Mouse (Mus musculus) v-Abl transformed pro-B cells (cell line): Measurements from ENCODE around the gene Isg20l2.
"Not testable (repeated sequence)": the region's sequence is repeated elsewhere in the genome, so short reads cannot be mapped to it uniquely, and the experiment has no call there.

Source experiments
- in situ Hi-C, 2 experiments: fragments of 400-800 bp; cut with MboI; formaldehyde crosslinking; loops; one replicate each; pipeline ENCODE4 v1.15.1; 2025; ENCODE audit not compliant: unreplicated experiment in 2 of 2

The Isg20l2 gene

GRCm38 (mm10) chr3:87930078-87930795 lies at the start of gene Isg20l2, which contains the start of gene Rrnad1:
Gene Isg20l2 (plus strand): TSS chr3:87930314.
Gene Rrnad1 (minus strand): TSS chr3:87930717.
- in situ Hi-C loops, result loop anchor here (5.0 to 10.0 kb wide), 3 partner anchors 37 to 55 kb away; partner anchors contain the start of gene Prcc (in 1 of the 2)

- in situ Hi-C loops, result no loop called here
These were observed 45.8 kb upstream of the Isg20l2 start for GRCm38 (mm10) chr3:87884291-87884690.

- in situ Hi-C loops, result loop anchor here (5.0 kb wide), 2 partner anchors 38 to 48 kb away; partner anchors contain the start of genes Isg20l2 (in 1 of the 2) and Rrnad1 (in 1 of the 2)
These were observed 45.3 kb upstream of the Isg20l2 start for GRCm38 (mm10) chr3:87884708-87885251.

- in situ Hi-C loops, result loop anchor here (5.0 kb wide), 2 partner anchors 37 to 47 kb away; partner anchors contain the start of genes Isg20l2 (in 1 of the 2) and Rrnad1 (in 1 of the 2)
These were observed 44.7 kb upstream of the Isg20l2 start, which contains the start of gene Prcc for GRCm38 (mm10) chr3:87885281-87886003. Gene Prcc (minus strand): TSS chr3:87885608.

GRCm38 (mm10) chr3:87886004-87886365 lies 44.1 kb upstream of the Isg20l2 start:
- in situ Hi-C loops, result loop anchor here (5.0 kb wide), 2 partner anchors 36 to 46 kb away; partner anchors contain the start of genes Isg20l2 (in 1 of the 2) and Rrnad1 (in 1 of the 2)

- in situ Hi-C loops, result loop anchor here (5.0 kb wide), 2 partner anchors 36 to 46 kb away; partner anchors contain the start of genes Isg20l2 (in 1 of the 2) and Rrnad1 (in 1 of the 2)
These were observed 43.7 kb upstream of the Isg20l2 start for GRCm38 (mm10) chr3:87886416-87886815.

- in situ Hi-C loops, result loop anchor here (5.0 kb wide), 2 partner anchors 35 to 45 kb away; partner anchors contain the start of genes Isg20l2 (in 1 of the 2) and Rrnad1 (in 1 of the 2)
These were observed 42.7 kb upstream of the Isg20l2 start for GRCm38 (mm10) chr3:87887400-87887799.

- in situ Hi-C loops, result no loop called here
These were observed 38.6 kb upstream of the Isg20l2 start for GRCm38 (mm10) chr3:87891481-87891880.

- in situ Hi-C loops, result no loop called here
These were observed 36.7 kb upstream of the Isg20l2 start for GRCm38 (mm10) chr3:87893367-87893905.

- in situ Hi-C loops, result no loop called here
These were observed 30.8 kb upstream of the Isg20l2 start for GRCm38 (mm10) chr3:87899266-87899665.

- in situ Hi-C loops, result no loop called here
These were observed 30.3 kb upstream of the Isg20l2 start for GRCm38 (mm10) chr3:87899776-87900175.

- in situ Hi-C loops, result no loop called here
These were observed 29.0 kb upstream of the Isg20l2 start for GRCm38 (mm10) chr3:87901036-87901624.

GRCm38 (mm10) chr3:87901959-87902358 lies 28.2 kb upstream of the Isg20l2 start:
- in situ Hi-C loops, result not testable (repeated sequence)

GRCm38 (mm10) chr3:87903821-87904220 lies 26.3 kb upstream of the Isg20l2 start:
- in situ Hi-C loops, result no loop called here

- in situ Hi-C loops, result no loop called here
These were observed 24.1 kb upstream of the Isg20l2 start, which contains the start of gene Hdgf for GRCm38 (mm10) chr3:87905880-87906485. Gene Hdgf (plus strand): TSS chr3:87906321.

- in situ Hi-C loops, result no loop called here
These were observed 23.5 kb upstream of the Isg20l2 start for GRCm38 (mm10) chr3:87906601-87906980.

GRCm38 (mm10) chr3:87906981-87907857 lies 22.9 kb upstream of the Isg20l2 start:
- in situ Hi-C loops, result no loop called here

- in situ Hi-C loops, result no loop called here
These were observed 22.2 kb upstream of the Isg20l2 start for GRCm38 (mm10) chr3:87907906-87908305.

- in situ Hi-C loops, result no loop called here
These were observed 20.7 kb upstream of the Isg20l2 start for GRCm38 (mm10) chr3:87909381-87909780.
